In genomic region chr9:60244943-60245342, GRCm38 (mm10) we compare ENCODE assay signal across 9 mouse cellular contexts.
DNase-seq lines count a peak whose midpoint lies in the region; ATAC-seq and TF ChIP-seq lines count a peak whose summit lies in the region.
"Had no signal": no experiment of that assay in that cellular context is flagged by ENCODE, and none has a peak within 500 bp of the region (broad histone marks: within the 10 kb centered on the region; RNA-seq: fewer than 3 reads in every experiment).

No protein-coding gene starts in this region.

- no peak for TF ChIP-seq POLR2A in thymus, adult 2 months (IDR thresholded peaks at IDR 0.05; ENCODE audit: control insufficient read depth, extremely low read depth, insufficient read depth, low read length, poor library complexity)

- no peak overlapping the region for H3K9ac ChIP-seq in kidney, embryonic 16.5 days (replicated peaks; ENCODE audit: low read length)
- H3K9ac ChIP-seq in limb, embryonic 15.5 days, result no peak overlapping the region
- H3K9ac ChIP-seq in neural tube, embryonic 15.5 days (replicated peaks), result no peak overlapping the region
- H3K9ac ChIP-seq: embryonic facial prominence, embryonic 15.5 days had no signal

- 9% methylated on average over 5 of the region's 5 CpGs for WGBS in thymus, adult 2 months
- under 1% methylated on average over 5 of the region's 5 CpGs for WGBS in kidney, embryonic 16.5 days
- 3% methylated on average over 5 of the region's 5 CpGs for WGBS in limb, embryonic 15.5 days
- WGBS in neural tube, embryonic 15.5 days, result 4% methylated on average over 5 of the region's 5 CpGs

- no peak overlapping the region for H3K27ac ChIP-seq in thymus, adult 2 months (ENCODE audit: control insufficient read depth, insufficient read depth, low read length)
- no peak overlapping the region for H3K27ac ChIP-seq in kidney, embryonic 16.5 days (ENCODE audit: low read length)
- no peak overlapping the region for H3K27ac ChIP-seq in limb, embryonic 15.5 days
- no peak overlapping the region for H3K27ac ChIP-seq in neural tube, embryonic 15.5 days (replicated peaks)
- H3K27ac ChIP-seq: embryonic facial prominence, embryonic 15.5 days had no signal

- no peaks in the 10 kb centered on the region for H3K36me3 ChIP-seq in thymus, adult 2 months (ENCODE audit: control insufficient read depth, insufficient read depth, low read length)
- H3K36me3 ChIP-seq in kidney, embryonic 16.5 days (ENCODE audit: insufficient read depth, low read length), result 0 out of 2 replicates have a peak, but pooled peaks cover 3% of the 10 kb centered on the region
- no peaks in the 10 kb centered on the region for H3K36me3 ChIP-seq in limb, embryonic 15.5 days
- no peaks in the 10 kb centered on the region for H3K36me3 ChIP-seq in neural tube, embryonic 15.5 days
- H3K36me3 ChIP-seq: embryonic facial prominence, embryonic 15.5 days had no signal

- no peak overlapping the region for H3K4me2 ChIP-seq in kidney, embryonic 16.5 days (replicated peaks; ENCODE audit: low read depth, low read length)
- no peak overlapping the region for H3K4me2 ChIP-seq in limb, embryonic 15.5 days
- no peak overlapping the region for H3K4me2 ChIP-seq in neural tube, embryonic 15.5 days
- H3K4me2 ChIP-seq: embryonic facial prominence, embryonic 15.5 days had no signal

- no peaks in the 10 kb centered on the region for H3K4me1 ChIP-seq in thymus, adult 2 months (replicated peaks; ENCODE audit: control insufficient read depth, insufficient read depth, low read length)
- H3K4me1 ChIP-seq in kidney, embryonic 16.5 days (ENCODE audit: insufficient read depth, low read length), result 0 out of 2 replicates have a peak, but pooled peaks cover 4% of the 10 kb centered on the region
- no peaks in the 10 kb centered on the region for H3K4me1 ChIP-seq in limb, embryonic 15.5 days
- no peaks in the 10 kb centered on the region for H3K4me1 ChIP-seq in neural tube, embryonic 15.5 days
- H3K4me1 ChIP-seq: embryonic facial prominence, embryonic 15.5 days had no signal

- no peak for TF ChIP-seq CTCF in thymus, adult 2 months (IDR thresholded peaks at IDR 0.05; ENCODE audit: borderline replicate concordance, control insufficient read depth, extremely low read depth, insufficient read depth, low read length, poor library complexity)

- ATAC-seq in kidney, embryonic 16.5 days (ENCODE audit: low FRiP score, low TSS enrichment), result 0 out of 2 replicates have a peak, but pooled peaks have one; percentile 19
- 0 out of 2 replicates have a peak, but pooled peaks have one; percentile 23 for ATAC-seq in limb, embryonic 15.5 days (ENCODE audit: insufficient number of reproducible peaks, low FRiP score, low TSS enrichment, low read depth)
- ATAC-seq in neural tube, embryonic 15.5 days (ENCODE audit: low FRiP score), result peak; percentile 45; the same call in 1 of the 2 replicates

- H3K9me3 ChIP-seq in kidney, embryonic 16.5 days (ENCODE audit: low read length), result no peaks in the 10 kb centered on the region
- H3K9me3 ChIP-seq in limb, embryonic 15.5 days, result no peaks in the 10 kb centered on the region
- no peaks in the 10 kb centered on the region for H3K9me3 ChIP-seq in neural tube, embryonic 15.5 days (replicated peaks)
- H3K9me3 ChIP-seq: embryonic facial prominence, embryonic 15.5 days had no signal

- no peak overlapping the region for H3K4me3 ChIP-seq in thymus, adult 2 months (ENCODE audit: control insufficient read depth, insufficient read depth, low read length)
- H3K4me3 ChIP-seq in kidney, embryonic 16.5 days (ENCODE audit: low read length), result no peak overlapping the region
- no peak overlapping the region for H3K4me3 ChIP-seq in limb, embryonic 15.5 days
- H3K4me3 ChIP-seq in neural tube, embryonic 15.5 days (replicated peaks), result no peak overlapping the region
- H3K4me3 ChIP-seq: embryonic facial prominence, embryonic 15.5 days had no signal

- no peaks in the 10 kb centered on the region for H3K27me3 ChIP-seq in thymus, adult 2 months (ENCODE audit: control insufficient read depth, insufficient read depth, low read length)
- no peaks in the 10 kb centered on the region for H3K27me3 ChIP-seq in kidney, embryonic 16.5 days (ENCODE audit: insufficient read depth, low read length)
- no peaks in the 10 kb centered on the region for H3K27me3 ChIP-seq in limb, embryonic 15.5 days
- no peaks in the 10 kb centered on the region for H3K27me3 ChIP-seq in neural tube, embryonic 15.5 days (replicated peaks)
- H3K27me3 ChIP-seq: embryonic facial prominence, embryonic 15.5 days had no signal

- peak; percentile 44 for DNase-seq in thymus, adult 2 months
- no peak for DNase-seq in thymus, adult 18-20 months
- peak; percentile 80 to 87 for DNase-seq in cerebellum, postnatal 10 days
- peak; percentile 64 for DNase-seq in gastrocnemius, postnatal 10 days
- DNase-seq in thymus, postnatal 14 days, result peak; percentile 54

Comparison
In these comparisons a context has a peak if more than half of its experiments do, and no peak if none do; other contexts are left out.
1. DNase-seq: peak in thymus, adult 2 months (single experiment), cerebellum, postnatal 10 days (2 of 2), gastrocnemius, postnatal 10 days (single experiment) and thymus, postnatal 14 days (single experiment); none in thymus, adult 18-20 months (0 of 2).
2. Peak in every context shown above with its lines, with median percentiles within 50 percentile points of each other: ATAC-seq.